Mouse (Mus musculus): Measurements from ENCODE around the gene Hus1b.

Gene Hus1b

GRCm38 (mm10) chr13:30947129-30947528, 430 bp downstream of the Hus1b start:
- no peak for DNase-seq (ENCODE audit: low spot score)

- no peak for DNase-seq (ENCODE audit: low spot score)
These were observed 1.8 kb downstream of the Hus1b start for GRCm38 (mm10) chr13:30945788-30946187.

GRCm38 (mm10) chr13:30932972-30933371, 14.6 kb downstream of the Hus1b start:
- DNase-seq (ENCODE audit: low spot score), result no peak

- DNase-seq (ENCODE audit: low spot score), result no peak
These were observed 15.9 kb downstream of the Hus1b start for GRCm38 (mm10) chr13:30931613-30932012.

- DNase-seq (ENCODE audit: low spot score), result no peak
These were observed 18.4 kb downstream of the Hus1b start for GRCm38 (mm10) chr13:30929119-30929518.

GRCm38 (mm10) chr13:30924269-30924668, 23.3 kb downstream of the Hus1b start:
- no peak for DNase-seq (ENCODE audit: low spot score)

GRCm38 (mm10) chr13:30921914-30922313, 25.6 kb downstream of the Hus1b start:
- DNase-seq (ENCODE audit: low spot score), result no peak

- DNase-seq (ENCODE audit: low spot score), result no peak
These were observed 33.8 kb downstream of the Hus1b start for GRCm38 (mm10) chr13:30913757-30914156.

- no peak for DNase-seq (ENCODE audit: low spot score)
These were observed 34.5 kb downstream of the Hus1b start for GRCm38 (mm10) chr13:30913028-30913427.

GRCm38 (mm10) chr13:30911931-30912625, 35.5 kb downstream of the Hus1b start:
- DNase-seq (ENCODE audit: low spot score), result no peak

GRCm38 (mm10) chr13:30910889-30911288, 36.7 kb downstream of the Hus1b start:
- DNase-seq (ENCODE audit: low spot score), result no peak

GRCm38 (mm10) chr13:30902286-30902685, 45.3 kb downstream of the Hus1b start:
- no peak for DNase-seq (ENCODE audit: low spot score)

GRCm38 (mm10) chr13:30901387-30902041, 46.0 kb downstream of the Hus1b start:
- DNase-seq (ENCODE audit: low spot score), result no peak
